Mouse (Mus musculus) brain, embryonic 14.5 days (tissue): ENCODE measurements at regions not wholly inside any gene's neighbourhood (a gene's known extent, or its start where the extent isn't known, plus 50 kb on each side); places are given as distances from the start of the nearest gene placed in this dataset.
A peak's percentile ranks its signal among the peaks of the same experiment; 100 is the strongest.

Experiments
- DNase-seq: peaks from one replicate; pipeline ENCODE4 v3.0.0-alpha.2; 2011; ENCODE audit warnings: low read depth
- CTCF ChIP-seq: fragments of 200-500 bp; IDR thresholded peaks from 2 replicates; pipeline ENCODE4 v1.5.1; 2012; ENCODE audit warnings: inconsistent platforms, mild to moderate bottlenecking, moderate library complexity, borderline replicate concordance; ENCODE audit not compliant: insufficient read depth, insufficient read length; ENCODE audit errors: extremely low read depth
- POLR2A ChIP-seq: fragments of 200-500 bp; IDR thresholded peaks from 2 replicates; pipeline ENCODE4 v1.6.1; 2012; ENCODE audit warnings: mild to moderate bottlenecking, inconsistent platforms, borderline replicate concordance; ENCODE audit not compliant: poor library complexity, insufficient read depth, insufficient read length, severe bottlenecking; ENCODE audit errors: extremely low read depth

DNA sequence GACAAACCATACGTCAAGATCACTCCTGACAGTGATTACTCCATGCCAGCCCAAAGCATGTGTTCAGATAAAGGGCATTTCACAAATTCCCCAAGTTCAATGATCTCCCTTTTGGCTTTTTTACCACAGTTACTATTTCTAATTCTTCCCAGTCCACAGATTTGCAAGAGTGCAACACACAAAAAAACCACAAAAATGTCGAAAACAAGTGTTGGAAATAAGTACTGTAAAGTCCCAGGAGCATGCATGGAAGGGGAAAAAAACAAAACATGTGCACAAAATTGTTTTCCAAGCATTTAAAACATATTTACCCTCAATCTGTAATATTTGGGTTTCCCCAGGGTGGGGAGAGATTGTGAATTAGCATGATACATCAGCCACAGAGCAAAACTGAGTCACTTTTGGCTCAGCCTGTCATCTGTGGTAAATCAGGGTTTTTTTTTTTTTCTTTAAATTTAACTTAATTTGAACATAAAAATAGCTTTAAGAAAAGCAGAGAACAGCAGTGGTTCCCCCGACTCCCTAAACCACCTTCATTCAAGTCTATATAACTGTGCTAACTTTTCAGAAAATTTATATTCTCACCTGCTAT, 351.3 kb upstream of the Intu start:
- TF ChIP-seq POLR2A: no peak
- no peak for TF ChIP-seq CTCF

DNA sequence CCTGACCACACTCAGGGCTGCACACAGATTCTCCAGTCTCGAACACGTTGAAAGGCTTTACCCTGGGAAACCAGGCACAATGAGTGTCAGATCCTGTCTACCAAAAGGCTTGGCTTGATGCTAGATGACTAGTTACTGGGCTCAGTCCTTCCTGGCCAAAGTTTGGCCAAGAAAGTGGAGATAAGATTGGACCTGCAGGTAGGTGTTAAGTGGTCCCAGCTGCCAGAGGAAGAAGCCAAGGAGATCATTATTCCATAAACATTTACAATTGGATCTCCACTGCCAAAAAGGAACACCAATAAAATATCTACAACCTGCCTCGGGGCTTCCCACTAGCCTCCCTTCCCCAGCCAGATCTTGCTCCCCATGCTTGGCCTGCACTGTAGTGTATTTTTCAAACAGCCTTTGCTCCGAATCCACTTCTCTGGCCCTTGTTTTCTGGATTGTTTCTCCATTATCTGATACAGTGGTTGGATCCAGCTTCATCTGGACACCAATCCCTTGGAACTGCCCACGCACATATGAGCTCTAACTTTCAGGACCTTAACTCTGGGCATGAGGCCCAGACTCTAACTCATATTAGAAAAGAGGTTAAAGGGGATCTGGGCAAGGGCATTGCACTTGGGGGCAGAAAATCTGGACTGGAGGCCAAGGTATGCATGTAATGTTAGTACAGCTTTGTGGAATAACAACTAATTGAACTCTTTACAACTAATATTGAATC, 345.3 kb upstream of the Intu start:
- no peak for TF ChIP-seq CTCF
- DNase-seq: no peak

More for the DNA sequence above, 351.3 kb upstream of the Intu start:
- no peak for DNase-seq

DNA sequence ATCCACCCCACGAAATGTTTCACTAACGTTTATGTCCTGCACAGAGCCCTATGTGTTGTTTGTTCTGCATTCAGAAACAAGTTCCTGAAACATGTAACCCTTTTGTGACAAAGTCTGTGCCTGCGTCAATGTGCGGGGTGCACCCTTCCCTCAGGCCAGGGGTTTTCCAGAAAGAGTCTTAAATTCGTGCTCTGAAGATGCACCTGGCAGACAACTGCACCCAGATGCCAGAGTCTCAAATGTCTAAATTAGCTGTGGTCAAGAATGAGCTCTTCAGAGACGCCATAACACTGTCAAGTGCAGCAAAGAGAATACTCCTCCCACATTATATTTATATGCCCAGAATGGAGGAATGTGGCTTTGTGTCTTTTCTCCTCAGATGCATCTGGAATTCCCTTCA, 341.6 kb upstream of the Intu start:
- TF ChIP-seq CTCF: no peak
- TF ChIP-seq POLR2A: no peak
- no peak for DNase-seq

DNA sequence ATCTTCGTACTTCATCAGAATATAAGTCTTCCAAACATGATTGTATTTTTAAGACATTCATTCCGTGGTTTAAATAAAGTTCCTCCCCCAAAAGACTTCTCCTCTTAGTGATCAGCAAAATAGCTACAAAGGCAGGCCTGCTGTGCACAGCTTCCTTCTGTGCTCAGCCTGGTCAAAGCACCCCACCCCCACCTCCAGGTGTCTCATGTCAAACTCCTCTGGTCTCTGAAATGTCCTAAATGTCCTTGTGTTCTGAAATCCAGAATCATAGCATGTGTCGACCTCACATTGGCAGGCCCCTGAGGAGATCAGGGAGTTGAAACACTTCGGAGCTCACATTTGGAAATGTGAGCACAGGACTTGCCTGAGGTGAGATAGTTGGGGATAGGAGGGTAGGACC, 341.1 kb upstream of the Intu start:
- no peak for TF ChIP-seq CTCF
- TF ChIP-seq POLR2A: no peak

GRCm38 (mm10) chr3:40200174-40200573, 330.9 kb upstream of the Intu start:
- no peak for DNase-seq
- TF ChIP-seq CTCF (no peak), POLR2A (no peak)

More for the DNA sequence above, 341.1 kb upstream of the Intu start:
- DNase-seq: no peak

DNA sequence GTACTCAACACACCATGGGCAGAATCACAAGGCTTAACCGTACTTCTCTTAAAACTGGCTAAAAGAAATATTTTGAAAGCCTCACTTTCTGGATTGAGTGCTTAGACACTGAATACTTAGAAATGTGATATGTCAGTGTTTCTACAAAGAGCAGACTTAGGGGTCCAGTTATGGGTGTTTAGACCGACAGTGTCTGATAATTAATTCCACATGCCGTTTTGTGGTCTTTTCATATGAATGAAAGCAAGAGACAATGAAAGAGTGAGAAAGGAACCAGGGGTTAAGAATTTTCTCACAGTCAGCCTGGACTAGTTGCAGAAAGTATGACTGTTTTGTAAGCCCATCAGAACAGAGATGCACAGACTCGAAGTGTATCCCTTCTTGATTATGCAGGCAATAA, 324.8 kb upstream of the Intu start:
- no peak for TF ChIP-seq CTCF
- no peak for TF ChIP-seq POLR2A
- peak; percentile 7 for DNase-seq

GRCm38 (mm10) chr3:40211793-40212192, 319.3 kb upstream of the Intu start:
- DNase-seq: no peak
- TF ChIP-seq CTCF: no peak
- TF ChIP-seq POLR2A: no peak

- TF ChIP-seq CTCF (no peak), POLR2A (no peak)
- no peak for DNase-seq
Measured at GRCm38 (mm10) chr3:40226772-40227171, 304.3 kb upstream of the Intu start.

GRCm38 (mm10) chr3:40243499-40244101, 287.5 kb upstream of the Intu start:
- peak; percentile 64 for DNase-seq
- TF ChIP-seq POLR2A (no peak), CTCF (no peak)

GRCm38 (mm10) chr3:40254376-40254775, 276.7 kb upstream of the Intu start:
- TF ChIP-seq CTCF: no peak
- no peak for TF ChIP-seq POLR2A
- peak; percentile 48 for DNase-seq

DNA sequence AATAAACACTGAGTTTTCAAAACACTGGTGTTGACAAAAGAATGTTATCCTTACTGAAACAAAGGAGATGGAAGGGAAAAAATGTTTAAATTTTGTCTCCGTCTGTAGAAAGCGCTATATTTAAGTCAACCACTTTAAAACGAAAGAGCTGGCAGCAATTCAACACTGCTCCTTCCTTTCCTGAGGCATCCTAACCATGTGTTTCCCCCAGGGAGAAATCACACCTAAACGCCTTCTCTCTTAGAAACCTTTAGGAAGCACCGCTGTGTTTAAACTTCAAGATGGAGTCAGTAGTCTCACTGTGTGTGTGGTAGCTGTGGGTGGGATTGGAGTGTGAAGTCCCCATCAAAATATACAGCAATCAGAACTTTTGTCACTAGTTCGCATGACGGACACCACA, 268.6 kb upstream of the Intu start:
- TF ChIP-seq POLR2A (no peak), CTCF (no peak)
- peak; percentile 28 for DNase-seq

GRCm38 (mm10) chr3:40267514-40267913, 263.6 kb upstream of the Intu start:
- TF ChIP-seq CTCF: no peak
- TF ChIP-seq POLR2A: no peak
- no peak for DNase-seq
